Mouse (Mus musculus): ENCODE measurements around the gene Wdfy4.
A peak's percentile ranks its signal among the peaks of the same experiment; 100 is the strongest.

Gene Wdfy4

GRCm38 (mm10) chr14:33185068-33185800 lies at the start of gene Wdfy4:
Wdfy4 (minus strand) TSS chr14:33185508.
- DNase-seq: no peak

- no peak for DNase-seq
Observed at GRCm38 (mm10) chr14:33232048-33232447, 46.7 kb upstream of the Wdfy4 start.

DNA sequence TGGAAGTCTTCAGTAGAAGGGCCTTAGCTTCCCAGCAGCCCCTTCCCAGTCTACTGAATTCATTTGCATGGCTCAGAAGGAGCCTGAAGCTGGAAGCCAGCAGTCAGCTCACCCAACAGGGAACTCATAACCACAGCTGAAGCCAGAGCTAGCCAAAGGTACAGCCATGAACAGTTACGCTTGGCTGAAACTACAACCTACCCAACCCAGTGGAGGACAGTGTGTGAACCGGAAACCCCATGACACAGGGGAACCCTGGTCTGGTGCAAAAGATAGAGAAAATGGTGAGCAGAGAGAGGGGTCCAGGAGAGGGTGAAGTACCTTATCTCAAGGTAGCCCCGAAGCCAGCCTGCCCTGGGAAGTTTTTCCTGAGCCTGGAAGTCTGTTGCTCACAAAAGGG lies 46.0 kb upstream of the Wdfy4 start:
- DNase-seq: no peak

GRCm38 (mm10) chr14:33230672-33231071 lies 45.4 kb upstream of the Wdfy4 start:
- no peak for DNase-seq

DNA sequence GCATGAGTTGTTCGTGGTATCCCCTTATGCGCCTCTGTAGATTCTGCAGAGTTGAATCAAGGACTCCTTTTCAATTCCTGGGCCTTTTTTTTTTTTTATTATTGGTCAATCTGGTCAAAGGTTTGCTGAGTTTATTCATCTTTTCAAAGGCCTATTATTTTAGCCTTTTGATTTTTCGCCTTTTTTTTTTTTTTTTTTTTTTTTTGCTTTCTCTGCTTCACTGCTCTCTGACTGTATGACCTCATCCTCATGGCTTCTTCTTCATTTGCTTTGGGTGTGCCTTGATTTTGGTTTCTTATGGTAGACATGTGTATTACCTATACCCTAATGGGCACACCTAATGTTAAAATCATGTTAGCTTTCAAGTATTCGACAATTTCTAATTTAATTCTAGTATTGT lies 39.9 kb upstream of the Wdfy4 start:
- no peak for DNase-seq

- no peak for DNase-seq
Observed at GRCm38 (mm10) chr14:33216343-33217208, 31.3 kb upstream of the Wdfy4 start.

DNA sequence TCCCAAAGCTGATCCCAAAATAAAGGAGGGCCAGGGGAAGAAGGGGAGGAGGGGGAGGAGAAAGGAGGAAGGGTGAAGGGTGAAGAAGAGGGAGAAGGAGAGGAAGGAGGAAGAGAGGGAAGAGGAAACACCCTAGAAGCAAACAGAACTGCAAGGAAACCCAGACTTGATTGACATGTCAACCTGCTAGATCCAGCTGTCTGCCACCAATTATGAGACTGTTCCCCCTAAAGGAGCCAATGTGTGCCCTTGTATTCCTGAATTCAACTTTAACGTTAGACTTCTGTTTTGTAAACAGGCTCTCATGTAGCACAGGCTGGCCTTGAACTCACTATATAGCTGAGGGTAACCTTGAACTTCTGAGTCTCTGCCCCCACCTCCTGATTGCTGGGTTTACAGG lies 29.9 kb upstream of the Wdfy4 start:
- DNase-seq: no peak

GRCm38 (mm10) chr14:33214767-33215128 lies 29.4 kb upstream of the Wdfy4 start:
- DNase-seq: no peak

- peak; percentile 89 for DNase-seq
Observed at GRCm38 (mm10) chr14:33213823-33214766, 28.8 kb upstream of the Wdfy4 start, which contains the start of gene Arhgap22. Arhgap22 (plus strand) TSS chr14:33214026.

DNA sequence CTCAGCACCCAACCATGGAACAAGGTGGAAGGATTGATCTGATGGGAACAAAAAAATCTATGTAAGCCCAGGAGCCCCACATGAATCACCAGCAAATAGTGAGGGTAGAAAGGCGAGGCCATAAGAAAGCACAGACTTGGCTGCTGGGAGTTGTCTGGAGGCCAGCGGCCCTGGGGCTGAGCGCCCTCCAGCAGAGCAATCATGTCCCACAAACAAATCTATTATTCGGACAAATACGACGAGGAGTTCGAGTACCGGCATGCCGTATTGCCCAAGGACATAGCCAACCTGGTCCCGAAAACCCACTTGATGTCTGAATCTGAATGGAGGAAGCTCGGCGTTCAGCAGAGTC lies 27.6 kb upstream of the Wdfy4 start:
- DNase-seq: no peak

DNA sequence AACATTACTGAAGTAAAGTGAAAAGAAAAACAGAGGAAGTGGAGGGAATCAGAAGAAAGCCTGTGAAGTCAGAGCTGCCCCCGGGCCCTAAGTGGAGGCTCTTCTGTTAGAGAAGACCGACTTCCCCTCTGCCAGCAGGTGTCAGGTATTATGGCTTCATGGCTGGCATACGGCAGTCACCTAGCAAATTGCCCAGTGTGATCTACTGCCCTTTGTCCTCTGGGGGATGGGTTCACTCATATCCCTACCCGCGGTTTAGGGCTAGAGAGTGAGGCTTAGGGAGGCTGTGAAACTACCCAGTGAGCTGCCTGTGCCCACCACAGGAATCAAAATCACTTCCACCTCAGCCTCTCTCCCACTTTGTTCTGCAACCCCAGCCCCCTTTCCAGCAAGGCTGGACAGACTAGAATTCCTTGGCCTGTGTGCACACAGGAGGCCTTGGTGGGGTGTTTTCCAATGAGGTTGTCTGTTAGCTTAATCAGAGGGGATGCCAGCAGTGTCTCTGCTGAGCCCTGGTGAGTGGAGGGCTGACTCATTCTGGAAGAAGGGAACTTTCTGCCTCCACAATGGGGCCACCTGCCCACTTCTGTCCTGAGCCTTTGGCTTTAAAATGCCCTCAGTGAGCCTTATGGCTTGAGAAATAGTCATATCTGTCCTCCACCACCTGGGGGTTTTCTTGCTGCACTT lies 27.1 kb upstream of the Wdfy4 start:
- DNase-seq: peak; percentile 32

DNA sequence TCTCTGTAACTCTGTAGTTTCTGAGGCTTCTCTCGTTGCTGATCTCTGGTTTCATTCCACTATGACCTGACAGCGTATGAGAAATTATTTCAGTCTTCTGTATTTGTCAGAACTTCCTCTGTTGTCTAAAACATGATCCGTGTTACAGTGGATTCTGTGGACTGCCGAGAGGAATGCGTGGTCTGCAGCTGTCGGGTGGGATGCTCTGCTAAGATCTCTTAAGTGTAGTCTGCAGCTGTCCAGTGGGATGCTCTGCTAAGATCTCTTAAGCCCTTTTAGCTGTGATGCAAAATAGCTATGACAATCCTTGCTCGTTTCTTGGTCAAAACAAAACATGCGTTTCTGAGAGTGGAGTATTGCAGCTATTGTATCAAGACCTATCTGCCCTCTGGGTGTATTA lies 25.5 kb upstream of the Wdfy4 start:
- DNase-seq: no peak

- DNase-seq: no peak
Observed at GRCm38 (mm10) chr14:33208331-33208730, 23.0 kb upstream of the Wdfy4 start.

DNA sequence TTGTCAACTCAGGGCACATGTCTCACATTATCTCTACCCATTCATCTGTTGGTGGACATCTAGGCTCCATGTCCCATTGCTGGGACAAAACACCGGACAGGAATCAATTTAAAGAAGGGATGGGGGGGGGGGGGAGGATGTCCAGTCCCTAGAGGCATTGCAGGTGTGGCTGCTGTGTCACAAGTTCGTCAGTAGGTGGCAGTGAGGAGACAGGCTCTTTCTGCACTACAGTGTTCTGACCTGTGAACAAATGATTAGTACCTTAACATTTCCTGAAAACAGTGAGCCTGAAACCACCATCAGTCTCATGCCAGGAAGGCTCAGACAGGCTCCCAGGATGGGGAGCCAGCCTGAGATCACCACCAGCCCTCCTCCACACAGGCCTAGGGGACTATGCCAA lies 21.7 kb upstream of the Wdfy4 start:
- peak; percentile 18 for DNase-seq

GRCm38 (mm10) chr14:33205280-33205965 lies 20.1 kb upstream of the Wdfy4 start:
- peak; percentile 12 for DNase-seq

DNA sequence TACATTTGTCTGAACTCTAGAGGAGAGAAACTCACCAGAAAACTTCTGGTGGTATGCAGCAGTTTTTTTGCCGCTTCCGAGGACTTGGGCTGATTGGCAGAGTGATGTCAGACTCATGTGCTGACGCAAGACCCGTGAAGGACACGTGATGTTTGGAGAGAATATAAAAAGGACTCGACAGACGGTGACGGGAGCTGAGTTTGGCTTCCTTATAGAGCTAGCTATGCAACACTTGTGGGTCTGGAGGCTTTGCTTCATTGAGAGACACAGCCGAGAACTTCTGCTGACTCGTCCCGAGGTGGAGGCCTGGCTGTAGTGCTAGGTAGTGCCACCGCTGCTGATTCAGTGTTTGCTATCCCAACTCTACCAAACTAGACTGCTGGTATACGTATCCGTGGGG lies 18.5 kb upstream of the Wdfy4 start:
- no peak for DNase-seq

- no peak for DNase-seq
Observed at GRCm38 (mm10) chr14:33202885-33203284, 17.6 kb upstream of the Wdfy4 start.

DNA sequence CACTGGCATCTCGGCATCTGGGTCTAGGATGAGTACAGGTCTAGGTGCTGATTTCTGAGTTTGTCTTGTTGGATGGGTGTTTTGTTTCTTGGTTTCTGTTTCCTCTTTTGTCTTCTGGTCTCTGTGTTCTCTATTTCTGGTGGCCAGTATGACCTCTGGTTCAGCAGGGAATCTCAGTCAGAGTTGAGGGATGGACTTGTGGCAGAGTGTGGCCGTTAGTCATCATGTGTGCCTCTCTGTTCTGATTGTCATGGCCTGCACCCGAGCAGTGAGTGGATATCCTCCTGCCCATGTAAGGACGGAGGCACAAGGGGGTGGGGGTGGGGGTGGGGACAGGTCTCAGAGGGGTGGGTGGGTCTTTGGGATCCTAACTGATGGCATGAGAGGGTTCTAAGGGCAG lies 16.9 kb upstream of the Wdfy4 start:
- DNase-seq: no peak

DNA sequence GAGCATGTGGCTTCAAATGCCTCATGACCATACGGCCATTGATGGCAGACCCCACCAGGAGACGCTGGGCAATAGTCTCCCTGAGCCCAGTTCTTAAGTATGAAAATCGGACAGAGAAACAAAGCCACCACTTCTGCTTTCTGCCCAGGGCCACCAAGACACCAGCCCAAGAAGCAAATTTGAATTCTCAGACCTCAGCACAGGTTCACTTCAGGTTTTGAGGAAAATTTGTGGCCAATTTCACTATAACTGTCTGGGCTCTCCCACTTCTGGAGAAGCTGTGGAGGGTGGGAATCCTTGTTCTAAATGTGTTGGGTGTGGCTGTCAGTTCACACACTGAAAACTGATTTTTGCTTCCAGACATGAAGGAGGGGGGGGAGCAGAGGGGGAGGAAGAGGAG lies 8.9 kb upstream of the Wdfy4 start:
- no peak for DNase-seq

- no peak for DNase-seq
Observed at GRCm38 (mm10) chr14:33193762-33194161, 8.5 kb upstream of the Wdfy4 start.

DNA sequence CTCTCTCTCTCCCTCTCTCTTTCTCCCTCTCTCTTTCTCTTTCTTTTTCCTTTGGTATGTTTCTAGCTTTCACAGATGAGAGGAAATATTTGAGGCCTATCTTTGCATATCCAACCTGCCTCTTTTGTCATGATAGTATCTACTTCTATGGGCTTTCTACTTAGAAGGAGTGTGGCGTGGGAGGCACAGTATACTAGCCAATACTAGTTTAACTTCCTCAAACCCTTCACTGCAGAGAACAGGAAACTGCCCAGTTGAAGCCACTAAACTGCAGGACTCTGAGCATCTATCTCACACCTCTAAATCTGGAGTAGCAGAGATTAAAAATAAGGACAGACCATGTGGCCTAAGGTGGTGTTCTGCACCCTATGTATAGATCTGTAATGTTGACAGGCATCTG lies 5.3 kb upstream of the Wdfy4 start:
- DNase-seq: no peak

DNA sequence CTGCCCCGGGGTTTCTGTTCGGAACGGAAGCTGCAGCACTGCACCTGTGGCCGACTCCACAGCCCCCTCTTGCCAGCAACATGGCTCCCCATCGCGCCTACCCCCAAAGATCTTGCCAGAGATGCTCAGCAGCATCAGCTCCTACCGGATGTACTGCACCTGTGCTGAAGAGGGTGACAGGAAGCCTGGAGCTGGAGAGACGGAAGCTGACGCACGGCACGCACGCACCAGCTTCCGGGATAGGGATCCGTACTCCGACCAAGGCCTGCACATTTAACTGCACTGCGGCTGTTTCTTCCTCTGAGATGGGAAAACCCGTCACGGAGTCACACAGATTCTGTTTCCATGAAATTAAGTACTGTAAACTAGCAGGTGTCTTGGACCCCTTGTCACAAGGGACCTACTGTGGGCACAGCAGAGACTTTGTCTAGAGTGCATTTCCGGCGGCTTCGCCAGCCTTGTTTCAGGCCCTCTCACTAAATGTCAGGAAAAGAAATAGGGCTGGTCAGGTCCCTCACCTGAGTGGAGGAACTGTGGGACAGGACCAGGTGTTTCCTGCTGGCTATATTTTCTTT lies 4.6 kb upstream of the Wdfy4 start:
- no peak for DNase-seq

All from kidney, postnatal 14 days (tissue).